Mouse (Mus musculus) frontal cortex, adult (tissue): Measurements from ENCODE around the gene Spata31d1d.

Source experiments
- ATAC-seq: cut with Nextera tagmentation; 2 replicates; pipeline ENCODE4 v1.9.2; 2017; ENCODE audit warnings: mild to moderate bottlenecking, moderate library complexity, mixed read lengths; ENCODE audit not compliant: low TSS enrichment

Spata31d1d gene

GRCm38 (mm10) chr13:59679306-59679705 lies 52.2 kb downstream of the Spata31d1d start:
- ATAC-seq: no peak

- peak; percentile 58; the same call in 1 of the 2 replicates for ATAC-seq
Measured at GRCm38 (mm10) chr13:59676316-59677229, 55.0 kb downstream of the Spata31d1d start.
